Mouse (Mus musculus): ENCODE results near the gene Tceal5.

The Tceal5 gene

DNA sequence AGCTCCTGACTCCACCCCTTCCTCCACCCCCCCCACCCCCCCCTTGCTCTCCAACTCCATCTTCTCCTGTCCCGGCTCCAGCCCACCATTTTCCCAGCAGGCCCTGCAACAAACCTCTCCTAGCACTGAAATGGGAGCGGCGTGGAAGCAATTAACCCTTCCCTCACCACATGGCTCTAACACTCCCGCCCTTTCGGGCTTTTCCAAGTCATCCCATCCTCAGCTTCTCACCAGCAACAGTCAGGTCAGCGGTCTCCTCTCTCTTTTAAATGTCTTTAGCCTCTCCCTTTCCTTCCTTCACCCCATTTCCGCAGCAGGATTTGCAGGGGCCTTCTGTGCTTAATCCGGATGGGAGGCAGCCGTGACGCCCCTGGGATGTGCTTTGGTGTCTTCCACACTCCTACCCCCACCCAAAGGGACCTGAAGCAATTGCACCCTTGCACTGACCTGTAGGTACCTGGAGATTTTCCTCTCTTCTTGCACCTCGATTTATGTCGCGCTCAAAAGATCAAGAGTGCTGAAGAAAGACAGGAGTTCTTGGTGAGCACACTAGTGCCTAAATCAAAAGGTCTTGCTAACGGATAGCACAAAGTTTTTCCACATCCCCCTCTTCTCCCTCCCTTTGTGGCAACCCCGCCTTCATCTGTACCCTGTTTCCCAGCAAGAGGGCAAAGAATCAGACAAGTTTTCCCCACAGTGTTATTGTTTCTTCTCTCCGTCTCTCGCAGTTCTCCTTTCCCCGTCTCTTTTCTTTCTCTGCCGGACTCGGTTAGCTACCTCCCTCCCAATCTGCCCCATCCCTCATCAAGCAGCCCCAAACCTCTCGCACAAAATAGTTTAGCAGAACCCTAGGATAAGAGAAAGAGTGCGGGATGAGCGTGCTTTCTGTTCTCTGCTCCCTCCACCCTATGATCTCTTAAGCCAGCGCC is 32.2 kb downstream of the Tceal5 start:
- in situ Hi-C loops (cut with MboI) = no loop called here

DNA sequence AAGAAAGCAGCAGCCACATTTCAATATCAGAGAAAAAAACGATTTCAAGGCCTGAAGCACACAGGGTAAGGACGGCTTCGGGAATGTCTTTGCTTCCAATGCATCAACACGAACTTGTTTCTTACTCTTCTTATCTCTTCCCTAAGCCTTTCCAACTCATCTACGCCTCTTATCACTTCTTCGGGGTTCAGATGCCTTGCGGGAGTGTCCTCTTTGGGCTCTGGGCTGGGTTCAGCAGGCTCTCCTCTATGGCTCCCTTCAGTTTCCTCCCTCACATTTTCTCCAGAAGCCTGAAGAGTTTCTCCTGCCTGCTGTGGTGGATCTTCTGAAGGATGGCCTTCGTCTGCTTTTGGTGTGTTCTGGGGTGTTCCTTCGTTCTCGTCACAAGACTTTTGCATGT is 33.1 kb downstream of the Tceal5 start:
- in situ Hi-C loops (cut with MboI) = no loop called here

All from mature B cell (primary cell).